Mouse (Mus musculus) lung, embryonic 15.5 days (tissue): ENCODE results near the gene Mxd4. TPM values are rescaled to one million over a fixed set of nuclear protein-coding genes. Genes with fewer than 3 reads are reported as not detected.

Source experiments
- ATAC-seq: fragments of 200-750 bp; cut with Nextera tagmentation; 2 replicates; pipeline ENCODE4 v1.8.0; 2017; ENCODE audit warnings: moderate number of reproducible peaks, borderline replicate concordance; ENCODE audit not compliant: low FRiP score, low TSS enrichment; ENCODE audit errors: extremely low read depth
- H3K27ac ChIP-seq: fragments of 300-500 bp; sonication (generic); 2 replicates; pipeline ENCODE4 v1.5.1; 2015; ENCODE audit warnings: moderate library complexity, mild to moderate bottlenecking, inconsistent platforms
- H3K27me3 ChIP-seq: fragments of 300-500 bp; sonication (generic); 2 replicates; pipeline ENCODE4 v1.6.1; 2015; ENCODE audit warnings: inconsistent platforms
- H3K36me3 ChIP-seq: fragments of 300-500 bp; sonication (generic); 2 replicates; pipeline ENCODE4 v1.6.1; 2015; ENCODE audit warnings: inconsistent platforms
- H3K4me1 ChIP-seq: fragments of 300-500 bp; sonication (generic); 2 replicates; pipeline ENCODE4 v1.6.1; 2015; ENCODE audit warnings: inconsistent platforms
- H3K4me2 ChIP-seq: fragments of 300-500 bp; sonication (generic); 2 replicates; pipeline ENCODE4 v1.6.1; 2015; ENCODE audit warnings: inconsistent platforms, mild to moderate bottlenecking, moderate library complexity
- H3K4me3 ChIP-seq: fragments of 300-500 bp; sonication (generic); 2 replicates; pipeline ENCODE4 v1.5.1; 2015; ENCODE audit warnings: mild to moderate bottlenecking, inconsistent platforms
- H3K9ac ChIP-seq: fragments of 300-500 bp; sonication (generic); 2 replicates; pipeline ENCODE4 v1.6.1; 2015; ENCODE audit warnings: inconsistent platforms
- H3K9me3 ChIP-seq: fragments of 300-500 bp; sonication (generic); 2 replicates; pipeline ENCODE4 v1.6.1; 2016; ENCODE audit warnings: inconsistent platforms
- WGBS: fragments of 180-500 bp; shearing (Covaris S2); methylation state at CpG from one replicate; pipeline ENCODE4 v1.1.7; 2015; 5-methylcytosine and 5-hydroxymethylcytosine counted together
- polyA plus RNA-seq: library from polyadenylated mRNA; unstranded; fragments of >200 nt; fragmentation: Nextera tagmentation; extraction: Ambion mirVana; gene quantifications from 2 replicates; pipeline ENCODE4 v1.2.1, GENCODE M21; 2015

Gene Mxd4
- polyA plus RNA-seq, 1 experiment from 2014 or later, result 50.0 TPM

DNA sequence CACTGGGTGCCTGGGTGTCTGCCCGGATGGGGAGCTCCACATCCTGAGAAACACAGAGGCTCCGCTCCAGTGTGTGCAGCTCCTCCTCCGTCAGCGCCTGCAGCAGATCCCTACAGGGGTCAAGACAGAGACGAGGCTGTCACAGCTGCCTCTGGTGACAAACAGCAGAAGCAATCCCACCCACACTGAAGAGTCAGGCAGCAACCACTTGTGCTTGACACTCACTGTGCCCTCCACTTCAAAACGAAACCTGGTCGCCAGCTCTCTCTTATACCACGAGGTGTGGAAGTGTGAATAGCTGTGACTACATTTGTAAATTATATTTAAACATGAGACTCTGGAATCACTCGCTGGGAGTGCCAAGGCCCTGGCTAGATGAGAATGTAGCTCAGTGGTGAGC is 30.2 kb upstream of the Mxd4 start:
- Histone ChIP-seq H3K27me3 (no peaks in the 10 kb centered on the region), H3K4me2 (0 out of 2 replicates have a peak overlapping the region, but pooled peaks have one; percentile 10), H3K4me1 (peaks cover 16% of the 10 kb centered on the region), H3K9me3 (no peaks in the 10 kb centered on the region), H3K27ac (no peak overlapping the region), H3K4me3 (no peak overlapping the region), H3K36me3 (no peaks in the 10 kb centered on the region), H3K9ac (no peak overlapping the region)
- ATAC-seq, result no peak
- WGBS, result 27% methylated on average over 9 of the region's 9 CpGs

DNA sequence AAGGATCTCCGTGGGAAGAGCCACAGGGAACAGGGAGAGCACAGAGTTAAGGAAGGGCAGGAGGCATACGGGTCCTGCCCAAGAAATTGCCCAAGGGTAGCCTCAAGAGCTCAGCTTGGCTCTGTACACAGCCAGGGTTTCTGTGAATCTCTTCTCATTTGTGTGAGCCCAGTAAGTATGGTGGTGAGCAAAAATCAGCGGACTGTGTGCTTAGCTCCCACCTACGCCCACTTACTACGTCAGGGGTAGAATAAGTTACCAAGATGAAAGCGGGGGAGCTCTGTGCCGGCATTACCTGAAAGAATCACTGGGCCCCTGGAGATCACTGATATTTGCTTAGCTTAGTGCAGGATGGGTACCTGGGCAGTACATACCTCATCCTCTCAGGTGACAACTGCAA is 28.5 kb upstream of the Mxd4 start:
- H3K9ac ChIP-seq, result no peak overlapping the region
- no peak overlapping the region for H3K4me2 ChIP-seq
- 73% methylated on average over 7 of the region's 7 CpGs for WGBS
- H3K4me3 ChIP-seq, result no peak overlapping the region
- H3K4me1 ChIP-seq, result peaks cover 16% of the 10 kb centered on the region
- H3K27ac ChIP-seq, result no peak overlapping the region
- H3K36me3 ChIP-seq, result no peaks in the 10 kb centered on the region
- no peaks in the 10 kb centered on the region for H3K9me3 ChIP-seq
- no peaks in the 10 kb centered on the region for H3K27me3 ChIP-seq
- no peak for ATAC-seq

DNA sequence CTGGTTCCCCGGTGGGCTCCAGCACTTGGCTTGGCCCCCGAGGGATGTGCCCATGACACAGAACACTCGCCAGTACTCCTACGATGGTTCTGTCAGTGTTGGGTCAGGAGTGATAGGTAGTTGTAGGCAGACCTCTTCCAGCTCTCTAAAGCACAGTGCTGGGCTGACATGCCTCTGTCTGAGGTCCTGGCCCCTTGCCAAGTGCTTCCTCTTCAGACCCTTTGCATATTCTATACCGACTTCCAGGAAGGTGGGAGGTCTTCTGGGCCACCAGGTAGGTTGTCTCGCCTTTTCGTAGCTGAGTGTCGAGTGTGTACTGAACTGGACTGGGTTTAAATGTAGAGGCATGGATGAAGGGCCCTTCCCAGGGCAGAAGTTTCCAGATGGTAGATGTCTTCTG is 26.1 kb upstream of the Mxd4 start:
- H3K9me3 ChIP-seq, result no peaks in the 10 kb centered on the region
- H3K4me2 ChIP-seq, result no peak overlapping the region
- H3K4me3 ChIP-seq, result no peak overlapping the region
- no peak overlapping the region for H3K9ac ChIP-seq
- no peaks in the 10 kb centered on the region for H3K27me3 ChIP-seq
- no peak overlapping the region for H3K27ac ChIP-seq
- WGBS, result 42% methylated on average over 8 of the region's 8 CpGs
- ATAC-seq, result no peak
- H3K36me3 ChIP-seq, result no peaks in the 10 kb centered on the region
- peaks cover 11% of the 10 kb centered on the region for H3K4me1 ChIP-seq

DNA sequence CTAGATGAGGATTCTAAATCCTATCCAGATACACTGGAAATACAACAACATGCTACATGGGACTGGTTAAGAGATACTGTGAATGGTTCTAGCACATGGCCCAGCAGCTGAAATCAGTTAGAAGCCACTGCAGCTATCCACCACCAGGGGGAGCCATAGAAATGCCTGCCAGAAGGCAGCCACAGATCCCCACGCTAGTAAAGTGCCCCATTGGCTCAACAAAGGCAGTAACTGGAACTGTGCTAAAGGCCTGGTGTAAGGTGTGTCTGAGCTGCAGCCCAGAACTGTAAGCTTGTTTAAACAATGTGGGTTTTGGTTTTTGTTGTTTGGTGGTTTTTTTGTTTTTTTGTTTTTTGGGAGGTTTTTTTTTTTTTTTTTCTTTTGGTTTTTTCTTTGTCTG is 22.8 kb upstream of the Mxd4 start:
- Histone ChIP-seq H3K4me3 (no peak overlapping the region), H3K27ac (no peak overlapping the region), H3K4me1 (no peaks in the 10 kb centered on the region), H3K36me3 (no peaks in the 10 kb centered on the region), H3K9me3 (no peaks in the 10 kb centered on the region), H3K27me3 (no peaks in the 10 kb centered on the region), H3K9ac (no peak overlapping the region), H3K4me2 (no peak overlapping the region)
- 0% methylated on average over 1 of the region's 1 CpGs for WGBS
- ATAC-seq, result peak; percentile 55; the same call in 1 of the 2 replicates

- ATAC-seq, result no peak
- Histone ChIP-seq H3K4me2 (no peak overlapping the region), H3K9ac (no peak overlapping the region), H3K9me3 (no peaks in the 10 kb centered on the region), H3K4me1 (no peaks in the 10 kb centered on the region), H3K4me3 (no peak overlapping the region), H3K27me3 (no peaks in the 10 kb centered on the region), H3K27ac (no peak overlapping the region), H3K36me3 (no peaks in the 10 kb centered on the region)
- 28% methylated on average over 3 of the region's 3 CpGs for WGBS
Measured at GRCm38 (mm10) chr5:34207503-34207902, 20.0 kb upstream of the Mxd4 start.

- Histone ChIP-seq H3K9ac (no peak overlapping the region), H3K9me3 (no peaks in the 10 kb centered on the region), H3K4me2 (no peak overlapping the region), H3K27ac (no peak overlapping the region), H3K4me1 (peaks cover 9% of the 10 kb centered on the region; the same call in 1 of the 2 replicates), H3K27me3 (no peaks in the 10 kb centered on the region), H3K36me3 (no peaks in the 10 kb centered on the region), H3K4me3 (no peak overlapping the region)
- ATAC-seq, result no peak
- WGBS, result 71% methylated on average over 2 of the region's 2 CpGs
Measured at GRCm38 (mm10) chr5:34205788-34206187, 18.3 kb upstream of the Mxd4 start.

- Histone ChIP-seq H3K9me3 (no peaks in the 10 kb centered on the region), H3K4me2 (no peak overlapping the region), H3K4me1 (peaks cover 9% of the 10 kb centered on the region; the same call in 1 of the 2 replicates), H3K27ac (no peak overlapping the region), H3K9ac (no peak overlapping the region), H3K27me3 (no peaks in the 10 kb centered on the region), H3K4me3 (no peak overlapping the region), H3K36me3 (no peaks in the 10 kb centered on the region)
- no peak for ATAC-seq
- 64% methylated on average over 2 of the region's 2 CpGs for WGBS
Measured at GRCm38 (mm10) chr5:34204911-34205310, 17.4 kb upstream of the Mxd4 start.

DNA sequence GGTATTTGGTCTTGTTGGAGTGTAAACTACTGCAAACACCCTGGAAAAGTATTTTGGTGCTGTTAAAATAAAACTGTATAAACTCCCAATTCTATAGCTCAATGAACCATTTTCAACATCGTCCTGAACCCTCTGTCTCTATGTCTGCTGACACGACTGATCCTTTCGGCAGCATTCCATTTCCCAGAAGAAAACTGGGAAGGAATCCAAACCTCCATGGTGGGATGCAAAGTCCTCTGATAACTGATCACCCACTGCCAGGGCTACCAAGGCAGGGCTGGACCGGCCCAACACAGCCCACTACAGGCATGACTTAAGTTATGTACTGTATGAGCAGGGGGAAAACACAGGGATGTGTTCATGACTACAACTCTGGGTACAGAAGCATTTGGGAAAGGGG is 14.5 kb upstream of the Mxd4 start:
- H3K9me3 ChIP-seq, result no peaks in the 10 kb centered on the region
- peaks cover 9% of the 10 kb centered on the region; the same call in 1 of the 2 replicates for H3K4me1 ChIP-seq
- no peak overlapping the region for H3K4me3 ChIP-seq
- 52% methylated on average over 4 of the region's 4 CpGs for WGBS
- H3K27me3 ChIP-seq, result no peaks in the 10 kb centered on the region
- no peak overlapping the region for H3K4me2 ChIP-seq
- H3K27ac ChIP-seq, result no peak overlapping the region
- no peak overlapping the region for H3K9ac ChIP-seq
- no peaks in the 10 kb centered on the region for H3K36me3 ChIP-seq
- 0 out of 2 replicates have a peak, but pooled peaks have one; percentile 11 for ATAC-seq

DNA sequence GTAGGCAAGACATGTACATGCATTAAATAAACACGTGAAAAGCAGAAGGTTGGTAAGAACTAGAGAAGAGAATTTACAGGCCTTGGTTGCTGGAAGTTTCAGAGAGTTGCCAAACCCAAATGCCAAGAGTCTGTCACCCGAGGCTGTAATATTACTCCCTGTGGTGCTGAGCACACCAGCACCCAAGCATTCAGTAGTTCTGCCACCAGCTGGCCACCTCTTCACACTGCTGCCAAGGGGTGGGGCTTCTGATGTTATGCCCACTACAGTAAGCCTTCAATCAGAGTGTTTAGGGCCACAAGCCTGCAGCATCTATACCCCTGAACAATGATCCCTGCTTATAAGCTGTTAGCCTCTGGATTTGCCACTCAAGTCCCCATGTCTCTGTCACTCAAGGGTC is 13.9 kb upstream of the Mxd4 start:
- 54% methylated on average over 2 of the region's 2 CpGs for WGBS
- H3K9me3 ChIP-seq, result no peaks in the 10 kb centered on the region
- no peak for ATAC-seq

DNA sequence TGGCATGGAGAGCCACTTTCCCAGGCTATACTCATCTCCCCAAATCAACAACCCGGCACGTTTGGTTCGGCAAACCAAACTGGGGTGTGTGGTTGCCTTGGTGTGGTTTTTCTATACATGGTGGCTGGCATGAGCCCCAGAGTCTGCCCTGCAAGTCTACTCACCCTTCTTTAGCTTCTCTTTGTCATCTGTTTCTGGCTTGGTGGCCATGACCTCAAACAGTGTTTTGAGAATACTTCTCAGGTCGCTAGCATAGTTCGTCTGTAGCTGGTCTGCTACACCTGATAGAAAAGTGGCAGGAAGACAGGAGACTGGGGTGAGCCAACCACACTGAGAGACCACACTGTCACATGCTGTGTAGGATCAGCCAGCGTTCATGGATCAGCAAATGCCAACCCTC is 11.1 kb upstream of the Mxd4 start:
- no peak overlapping the region for H3K27ac ChIP-seq
- H3K4me3 ChIP-seq, result no peak overlapping the region
- H3K4me1 ChIP-seq, result peaks cover 9% of the 10 kb centered on the region; the same call in 1 of the 2 replicates
- no peak for ATAC-seq
- H3K9ac ChIP-seq, result no peak overlapping the region
- no peak overlapping the region for H3K4me2 ChIP-seq
- H3K9me3 ChIP-seq, result no peaks in the 10 kb centered on the region
- WGBS, result 74% methylated on average over 6 of the region's 6 CpGs
- H3K36me3 ChIP-seq, result no peaks in the 10 kb centered on the region
- no peaks in the 10 kb centered on the region for H3K27me3 ChIP-seq

More for the DNA sequence above, 13.9 kb upstream of the Mxd4 start:
- H3K27me3 ChIP-seq, result no peaks in the 10 kb centered on the region
- no peak overlapping the region for H3K9ac ChIP-seq
- no peak overlapping the region for H3K4me2 ChIP-seq
- peak overlapping the region; percentile 36; the same call in 1 of the 2 replicates for H3K27ac ChIP-seq
- H3K4me1 ChIP-seq, result peaks cover 9% of the 10 kb centered on the region; the same call in 1 of the 2 replicates
- H3K4me3 ChIP-seq, result no peak overlapping the region
- no peaks in the 10 kb centered on the region for H3K36me3 ChIP-seq

GRCm38 (mm10) chr5:34197243-34197642 is 9.7 kb upstream of the Mxd4 start:
- Histone ChIP-seq H3K27ac (no peak overlapping the region), H3K9ac (no peak overlapping the region), H3K27me3 (no peaks in the 10 kb centered on the region), H3K9me3 (no peaks in the 10 kb centered on the region), H3K36me3 (no peaks in the 10 kb centered on the region), H3K4me2 (no peak overlapping the region), H3K4me1 (peaks cover 9% of the 10 kb centered on the region; the same call in 1 of the 2 replicates), H3K4me3 (no peak overlapping the region)
- no peak for ATAC-seq
- 76% methylated on average over 4 of the region's 4 CpGs for WGBS

DNA sequence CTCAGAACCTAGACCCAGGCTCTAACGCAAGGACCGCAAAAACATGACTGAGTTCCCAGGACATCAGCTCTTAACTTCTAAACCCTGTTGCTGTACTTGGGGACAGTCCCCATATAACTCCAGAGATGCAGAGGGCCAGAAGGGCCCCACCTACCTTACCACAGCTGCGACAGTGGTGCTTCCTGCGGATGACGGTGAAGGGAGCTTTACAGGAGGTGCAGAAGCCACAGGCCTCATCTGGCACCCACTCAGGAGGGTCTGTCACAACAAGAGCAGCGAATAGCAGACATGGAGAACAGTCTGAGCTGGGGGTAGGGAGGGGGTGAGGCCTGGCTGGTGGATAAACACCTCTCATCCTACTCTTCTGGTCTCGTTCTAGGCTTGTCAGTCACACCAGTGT is 8.9 kb upstream of the Mxd4 start:
- H3K9ac ChIP-seq, result no peak overlapping the region
- H3K4me2 ChIP-seq, result no peak overlapping the region
- no peaks in the 10 kb centered on the region for H3K36me3 ChIP-seq
- H3K27ac ChIP-seq, result no peak overlapping the region
- peak; percentile 33; the same call in 1 of the 2 replicates for ATAC-seq
- WGBS, result 73% methylated on average over 7 of the region's 7 CpGs
- peaks cover 8% of the 10 kb centered on the region; the same call in 1 of the 2 replicates for H3K4me1 ChIP-seq
- no peaks in the 10 kb centered on the region for H3K27me3 ChIP-seq
- no peaks in the 10 kb centered on the region for H3K9me3 ChIP-seq
- H3K4me3 ChIP-seq, result no peak overlapping the region

DNA sequence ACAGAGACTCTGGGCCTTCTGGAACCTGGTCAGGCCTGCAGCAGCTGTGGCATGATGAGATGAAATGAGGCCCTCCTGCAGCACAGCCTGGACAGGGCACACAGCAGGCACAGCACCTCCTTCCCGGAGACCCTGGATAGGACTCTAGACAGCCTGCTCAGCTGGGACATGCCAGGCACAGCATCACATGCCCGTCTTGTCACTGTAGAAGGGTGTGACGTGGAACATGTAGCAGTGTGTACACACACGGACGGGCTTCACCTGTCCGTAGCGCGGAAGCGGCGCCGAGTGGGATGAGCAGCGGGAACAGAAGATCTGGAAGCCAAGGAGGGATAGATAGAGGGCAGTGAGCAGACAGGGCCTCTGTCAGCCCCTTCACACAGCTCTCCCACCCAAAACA is 8.3 kb upstream of the Mxd4 start:
- no peak overlapping the region for H3K4me3 ChIP-seq
- H3K9me3 ChIP-seq, result no peaks in the 10 kb centered on the region
- no peak overlapping the region for H3K4me2 ChIP-seq
- peaks cover 6% of the 10 kb centered on the region; the same call in 1 of the 2 replicates for H3K4me1 ChIP-seq
- 91% methylated on average over 12 of the region's 12 CpGs for WGBS
- ATAC-seq, result no peak
- no peaks in the 10 kb centered on the region for H3K36me3 ChIP-seq
- no peak overlapping the region for H3K9ac ChIP-seq
- H3K27ac ChIP-seq, result no peak overlapping the region
- H3K27me3 ChIP-seq, result no peaks in the 10 kb centered on the region
